Mouse (Mus musculus) heart, postnatal 14 days (tissue): Measurements from ENCODE around the gene Vmn1r171. TPM values are rescaled to one million over a fixed set of nuclear protein-coding genes. Genes with fewer than 3 reads are reported as not detected.
"Not testable (repeated sequence)": the region's sequence is repeated elsewhere in the genome, so short reads cannot be mapped to it uniquely, and the experiment has no call there.

Experiments used
- DNase-seq, 2 experiments: peaks; one replicate each; pipeline ENCODE4 v3.0.0; 2021 to 2022
- intact Hi-C: fragments of 180-260 bp; cut with DNase I; formaldehyde crosslinking; loops from one replicate; pipeline ENCODE4 v1.15.1; 2025
- long read RNA-seq, 2 experiments: library from polyadenylated mRNA; stranded (forward); transcript quantifications; one replicate each; pipeline ENCODE4 v2.0.0; 2021
- total RNA-seq, 2 experiments: library from RNA; stranded (reverse); gene quantifications; 2 replicates each; pipeline ENCODE4 v1.2.3; 2021

Vmn1r171 gene
- total RNA-seq: not detected
- long read RNA-seq, experiment 1: 0 reads
- long read RNA-seq, experiment 2: 0 reads

GRCm38 (mm10) chr7:23630422-23630821, at the start of gene Vmn1r171:
Gene Vmn1r171 (plus strand): TSS chr7:23630722.
- intact Hi-C loops: no loop called here
- no peak for DNase-seq

GRCm38 (mm10) chr7:23605875-23606274, 24.6 kb upstream of the Vmn1r171 start, which contains the start of gene Vmn1r170:
Gene Vmn1r170 (plus strand): TSS chr7:23606175.
- DNase-seq, intact Hi-C loops: not testable (repeated sequence)

GRCm38 (mm10) chr7:23658016-23658415, 27.5 kb downstream of the Vmn1r171 start, which contains the start of gene Vmn1r172:
Gene Vmn1r172 (plus strand): TSS chr7:23658316.
- DNase-seq: no peak
- intact Hi-C loops: no loop called here

Other genes starting within 250 kb of the Vmn1r171 start
- under 1 TPM in 1 of 2 experiments, not detected in 1; 0.12 TPM for gene Nlrp5, start 244.8 kb upstream of the Vmn1r171 start, total RNA-seq
- gene Vmn1r167, start 123.5 kb upstream of the Vmn1r171 start, total RNA-seq: not detected
- not detected for gene Vmn1r168, start 91.0 kb upstream of the Vmn1r171 start, total RNA-seq
- gene Vmn1r169, start 55.2 kb upstream of the Vmn1r171 start, total RNA-seq: not detected
- not detected for gene Vmn1r170, start 24.5 kb upstream of the Vmn1r171 start, total RNA-seq
- gene Vmn1r172, start 27.6 kb downstream of the Vmn1r171 start, total RNA-seq: not detected
- not detected for gene Vmn1r173, start 70.0 kb downstream of the Vmn1r171 start, total RNA-seq
- gene Vmn1r174, start 121.5 kb downstream of the Vmn1r171 start, total RNA-seq: not detected
- not detected for gene Vmn1r175, start 179.9 kb downstream of the Vmn1r171 start, total RNA-seq
- not detected for gene Vmn1r176, start 206.7 kb downstream of the Vmn1r171 start, total RNA-seq
- gene Vmn1r177, start 235.7 kb downstream of the Vmn1r171 start, total RNA-seq: not detected